Mouse (Mus musculus): ENCODE measurements at regions not wholly inside any gene's neighbourhood (a gene's known extent, or its start where the extent isn't known, plus 50 kb on each side); places are given as distances from the start of the nearest gene placed in this dataset.

GRCm38 (mm10) chr6:35805738-35806137 is 266.1 kb upstream of the Mtpn start:
- H3K9me3 ChIP-seq = no peaks in the 10 kb centered on the region
- WGBS = 73% methylated on average over 2 of the region's 2 CpGs
- no peaks in the 10 kb centered on the region for H3K27me3 ChIP-seq (replicated peaks)
- H3K27ac ChIP-seq = no peak overlapping the region
- H3K4me3 ChIP-seq (replicated peaks) = no peak overlapping the region
- H3K4me1 ChIP-seq (replicated peaks) = no peaks in the 10 kb centered on the region
- no peak overlapping the region for H3K9ac ChIP-seq
- no peak for ATAC-seq
- H3K4me2 ChIP-seq (replicated peaks) = no peak overlapping the region
- H3K36me3 ChIP-seq = no peaks in the 10 kb centered on the region

- H3K27ac ChIP-seq = no peak overlapping the region
- H3K4me3 ChIP-seq (replicated peaks) = no peak overlapping the region
- no peak overlapping the region for H3K9ac ChIP-seq
- no peaks in the 10 kb centered on the region for H3K9me3 ChIP-seq
- H3K36me3 ChIP-seq = no peaks in the 10 kb centered on the region
- WGBS = 65% methylated on average over 3 of the region's 3 CpGs
- ATAC-seq = no peak
- no peak overlapping the region for H3K4me2 ChIP-seq (replicated peaks)
- no peaks in the 10 kb centered on the region for H3K4me1 ChIP-seq (replicated peaks)
- no peaks in the 10 kb centered on the region for H3K27me3 ChIP-seq (replicated peaks)
These were observed 264.4 kb upstream of the Mtpn start for GRCm38 (mm10) chr6:35804041-35804440.

- H3K4me3 ChIP-seq (replicated peaks) = no peak overlapping the region
- no peaks in the 10 kb centered on the region for H3K27me3 ChIP-seq (replicated peaks)
- H3K4me2 ChIP-seq (replicated peaks) = no peak overlapping the region
- no peak for ATAC-seq
- 98% methylated on average over 1 of the region's 1 CpGs for WGBS
- H3K27ac ChIP-seq = no peak overlapping the region
- H3K4me1 ChIP-seq (replicated peaks) = no peaks in the 10 kb centered on the region
- H3K36me3 ChIP-seq = no peaks in the 10 kb centered on the region
- no peaks in the 10 kb centered on the region for H3K9me3 ChIP-seq
- H3K9ac ChIP-seq = no peak overlapping the region
These were observed 240.0 kb upstream of the Mtpn start for GRCm38 (mm10) chr6:35779706-35780105.

GRCm38 (mm10) chr6:35770907-35771306 is 231.2 kb upstream of the Mtpn start:
- ATAC-seq = no peak

GRCm38 (mm10) chr6:35759606-35760246 is 220.0 kb upstream of the Mtpn start:
- no peak overlapping the region for H3K4me3 ChIP-seq (replicated peaks)
- 80% methylated on average over 3 of the region's 3 CpGs for WGBS
- H3K27me3 ChIP-seq (replicated peaks) = no peaks in the 10 kb centered on the region
- H3K9ac ChIP-seq = no peak overlapping the region
- H3K36me3 ChIP-seq = no peaks in the 10 kb centered on the region
- H3K4me1 ChIP-seq (replicated peaks) = no peaks in the 10 kb centered on the region
- no peak for ATAC-seq
- no peaks in the 10 kb centered on the region for H3K9me3 ChIP-seq
- H3K4me2 ChIP-seq (replicated peaks) = no peak overlapping the region
- no peak overlapping the region for H3K27ac ChIP-seq

More at GRCm38 (mm10) chr6:35770907-35771306, 231.2 kb upstream of the Mtpn start:
- no peaks in the 10 kb centered on the region for H3K4me1 ChIP-seq (replicated peaks)
- WGBS = 70% methylated on average over 3 of the region's 3 CpGs
- H3K27ac ChIP-seq = no peak overlapping the region
- H3K9ac ChIP-seq = no peak overlapping the region
- no peak overlapping the region for H3K4me3 ChIP-seq (replicated peaks)
- H3K9me3 ChIP-seq = no peaks in the 10 kb centered on the region
- H3K4me2 ChIP-seq (replicated peaks) = no peak overlapping the region
- H3K36me3 ChIP-seq = no peaks in the 10 kb centered on the region
- no peaks in the 10 kb centered on the region for H3K27me3 ChIP-seq (replicated peaks)

GRCm38 (mm10) chr6:35746034-35746433 is 206.3 kb upstream of the Mtpn start:
- Histone ChIP-seq H3K36me3 (no peaks in the 10 kb centered on the region), H3K9me3 (no peaks in the 10 kb centered on the region), H3K27ac (no peak overlapping the region), H3K4me2 (replicated peaks) (no peak overlapping the region), H3K4me3 (replicated peaks) (no peak overlapping the region), H3K27me3 (replicated peaks) (no peaks in the 10 kb centered on the region), H3K4me1 (replicated peaks) (no peaks in the 10 kb centered on the region), H3K9ac (no peak overlapping the region)
- WGBS = 23% methylated on average over 1 of the region's 1 CpGs
- no peak for ATAC-seq

- 81% methylated on average over 3 of the region's 3 CpGs for WGBS
- no peak for ATAC-seq
- no peak overlapping the region for H3K4me2 ChIP-seq (replicated peaks)
These were observed 165.9 kb upstream of the Mtpn start for GRCm38 (mm10) chr6:35705587-35705986.

GRCm38 (mm10) chr6:35667062-35667461 is 127.4 kb upstream of the Mtpn start:
- WGBS = 83% methylated on average over 2 of the region's 2 CpGs
- Histone ChIP-seq H3K4me2 (replicated peaks) (no peak overlapping the region), H3K36me3 (no peaks in the 10 kb centered on the region), H3K9ac (no peak overlapping the region), H3K4me1 (replicated peaks) (no peaks in the 10 kb centered on the region), H3K9me3 (no peaks in the 10 kb centered on the region), H3K27me3 (replicated peaks) (no peaks in the 10 kb centered on the region), H3K4me3 (replicated peaks) (no peak overlapping the region), H3K27ac (no peak overlapping the region)
- no peak for ATAC-seq

More at GRCm38 (mm10) chr6:35705587-35705986, 165.9 kb upstream of the Mtpn start:
- Histone ChIP-seq H3K4me3 (replicated peaks) (no peak overlapping the region), H3K4me1 (replicated peaks) (no peaks in the 10 kb centered on the region), H3K9ac (no peak overlapping the region), H3K27me3 (replicated peaks) (no peaks in the 10 kb centered on the region), H3K36me3 (no peaks in the 10 kb centered on the region), H3K9me3 (no peaks in the 10 kb centered on the region), H3K27ac (no peak overlapping the region)

- H3K27me3 ChIP-seq (replicated peaks) = no peaks in the 10 kb centered on the region
- no peaks in the 10 kb centered on the region for H3K36me3 ChIP-seq
- 76% methylated on average over 4 of the region's 4 CpGs for WGBS
- no peak for ATAC-seq
- no peak overlapping the region for H3K9ac ChIP-seq
- H3K27ac ChIP-seq = no peak overlapping the region
- no peaks in the 10 kb centered on the region for H3K9me3 ChIP-seq
- H3K4me2 ChIP-seq (replicated peaks) = no peak overlapping the region
- H3K4me1 ChIP-seq (replicated peaks) = no peaks in the 10 kb centered on the region
- no peak overlapping the region for H3K4me3 ChIP-seq (replicated peaks)
These were observed 111.7 kb upstream of the Mtpn start for GRCm38 (mm10) chr6:35651401-35651800.

GRCm38 (mm10) chr6:35645210-35645609 is 105.5 kb upstream of the Mtpn start:
- no peak overlapping the region for H3K4me2 ChIP-seq (replicated peaks)
- no peaks in the 10 kb centered on the region for H3K36me3 ChIP-seq
- no peaks in the 10 kb centered on the region for H3K4me1 ChIP-seq (replicated peaks)
- no peaks in the 10 kb centered on the region for H3K27me3 ChIP-seq (replicated peaks)
- H3K9ac ChIP-seq = no peak overlapping the region
- H3K27ac ChIP-seq = no peak overlapping the region
- WGBS = 88% methylated on average over 7 of the region's 7 CpGs
- no peaks in the 10 kb centered on the region for H3K9me3 ChIP-seq
- ATAC-seq = no peak
- no peak overlapping the region for H3K4me3 ChIP-seq (replicated peaks)

- Histone ChIP-seq H3K9me3 (no peaks in the 10 kb centered on the region), H3K4me1 (replicated peaks) (no peaks in the 10 kb centered on the region), H3K9ac (no peak overlapping the region), H3K36me3 (no peaks in the 10 kb centered on the region), H3K4me3 (replicated peaks) (no peak overlapping the region), H3K27me3 (replicated peaks) (no peaks in the 10 kb centered on the region), H3K27ac (no peak overlapping the region), H3K4me2 (replicated peaks) (no peak overlapping the region)
- ATAC-seq = no peak
These were observed 101.0 kb upstream of the Mtpn start for GRCm38 (mm10) chr6:35640672-35641071.

- no peak for ATAC-seq
- H3K4me1 ChIP-seq (replicated peaks) = no peaks in the 10 kb centered on the region
- H3K9me3 ChIP-seq = no peaks in the 10 kb centered on the region
- H3K4me3 ChIP-seq (replicated peaks) = no peak overlapping the region
- WGBS = 59% methylated on average over 2 of the region's 2 CpGs
- H3K36me3 ChIP-seq = no peaks in the 10 kb centered on the region
- no peaks in the 10 kb centered on the region for H3K27me3 ChIP-seq (replicated peaks)
- H3K4me2 ChIP-seq (replicated peaks) = no peak overlapping the region
- H3K9ac ChIP-seq = no peak overlapping the region
- H3K27ac ChIP-seq = no peak overlapping the region
These were observed 68.6 kb upstream of the Mtpn start for GRCm38 (mm10) chr6:35608336-35608735.

GRCm38 (mm10) chr6:35605100-35605499 is 65.4 kb upstream of the Mtpn start:
- no peak overlapping the region for H3K27ac ChIP-seq
- no peaks in the 10 kb centered on the region for H3K27me3 ChIP-seq (replicated peaks)
- H3K4me3 ChIP-seq (replicated peaks) = no peak overlapping the region
- H3K36me3 ChIP-seq = no peaks in the 10 kb centered on the region
- H3K9me3 ChIP-seq = no peaks in the 10 kb centered on the region
- no peaks in the 10 kb centered on the region for H3K4me1 ChIP-seq (replicated peaks)
- H3K4me2 ChIP-seq (replicated peaks) = no peak overlapping the region
- no peak overlapping the region for H3K9ac ChIP-seq
- WGBS = 72% methylated on average over 3 of the region's 3 CpGs
- ATAC-seq = no peak
